Mouse (Mus musculus) lung, adult 2 months (tissue): ENCODE measurements around the gene Kat2a. TPM values are rescaled to one million over a fixed set of nuclear protein-coding genes. Genes with fewer than 3 reads are reported as not detected.

Experiments used
- DNase-seq: peaks from one replicate; pipeline ENCODE4 v3.0.0; 2022
- H3K4me1 ChIP-seq: fragments of 200-500 bp; 2 replicates; pipeline ENCODE4 v1.6.1; 2011; ENCODE audit warnings: low read length; ENCODE audit not compliant: control insufficient read depth, insufficient read depth
- H3K4me3 ChIP-seq: fragments of 200-500 bp; replicated peaks from 2 replicates; pipeline ENCODE3; 2011; ENCODE audit warnings: low read depth, mild to moderate bottlenecking, control low read depth, low read length; ENCODE audit errors: extremely low read depth
- CTCF ChIP-seq: fragments of 200-500 bp; IDR thresholded peaks from 2 replicates; pipeline ENCODE4 v1.5.1; 2011; ENCODE audit warnings: mild to moderate bottlenecking, low read length, control low read depth; ENCODE audit not compliant: insufficient read depth
- POLR2A ChIP-seq: fragments of 200-500 bp; IDR thresholded peaks from 2 replicates; pipeline ENCODE4 v1.6.1; 2011; ENCODE audit warnings: low read depth, mild to moderate bottlenecking, control low read depth, low read length, borderline replicate concordance; ENCODE audit errors: extremely low read depth
- WGBS: fragments of 180-500 bp; shearing (Covaris S2); methylation state at CpG from one replicate; pipeline ENCODE4 v1.1.7; 2018; 5-methylcytosine and 5-hydroxymethylcytosine counted together
- polyA plus RNA-seq: library from polyadenylated mRNA; depleted of rRNA; stranded (reverse); fragments of >200 nt; gene quantifications from 2 replicates; pipeline ENCODE4 v1.2.3, GENCODE M21; 2012

Kat2a gene
- polyA plus RNA-seq, 1 experiment = 28.2 TPM

DNA sequence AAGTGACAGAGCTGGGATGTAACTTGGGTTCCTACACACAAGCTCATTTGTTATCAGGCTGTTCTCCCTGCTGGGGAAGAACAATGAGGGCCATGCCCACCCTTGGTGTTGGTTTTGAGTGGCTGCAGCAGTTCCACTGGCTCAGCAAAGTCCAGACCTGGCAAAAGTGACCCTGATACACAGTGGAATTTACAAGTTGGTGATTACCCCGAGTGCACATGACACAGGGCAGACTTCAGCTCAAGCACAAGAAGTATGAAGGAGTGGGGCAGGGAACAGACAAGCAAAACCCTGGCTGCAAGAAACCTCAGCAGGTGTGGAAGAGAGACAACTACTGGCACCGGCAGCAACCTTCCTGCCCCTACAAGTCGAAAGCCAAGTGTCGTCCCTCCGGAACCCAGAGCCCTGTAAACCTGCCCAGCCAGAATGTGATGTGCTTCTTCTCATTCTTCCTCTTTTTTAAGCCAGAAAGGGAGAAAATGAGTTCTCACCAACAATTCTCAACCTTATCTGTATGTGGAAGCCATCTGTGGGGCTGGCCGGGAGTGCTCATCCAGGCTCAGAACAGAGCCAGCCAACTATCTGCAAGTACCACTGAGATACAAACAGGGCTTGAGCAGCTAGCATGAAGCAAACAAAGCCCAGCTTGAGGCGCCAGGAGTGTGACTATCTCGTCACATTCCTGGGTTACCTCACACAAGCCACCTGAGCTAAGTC, 9.7 kb upstream of the Kat2a start:
- Histone ChIP-seq H3K4me3 (no peak overlapping the region), H3K4me1 (peaks cover 40% of the 10 kb centered on the region)
- TF ChIP-seq POLR2A (no peak), CTCF (no peak)
- 29% methylated on average over 8 of the region's 8 CpGs for WGBS
- DNase-seq = no peak

DNA sequence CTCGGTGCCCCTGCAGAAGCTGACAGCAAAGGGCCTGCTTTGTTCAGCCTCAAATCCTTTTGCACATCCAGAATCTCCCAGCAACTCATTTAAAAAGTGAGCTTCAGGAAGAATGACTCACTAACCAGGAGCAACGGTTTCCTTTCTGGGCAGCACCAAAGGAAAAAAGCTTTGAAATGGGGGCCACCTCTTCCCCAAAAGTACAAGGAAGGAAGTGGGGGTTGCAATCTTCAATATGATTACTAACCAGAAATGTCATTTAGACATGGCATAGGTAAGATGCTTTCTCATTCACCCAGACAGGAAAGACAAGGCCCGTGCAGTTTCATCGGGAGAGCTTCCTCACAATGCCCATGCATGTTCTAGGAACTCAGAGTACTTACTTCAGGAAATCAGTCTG, 9.0 kb upstream of the Kat2a start:
- DNase-seq = no peak
- Histone ChIP-seq H3K4me3 (no peak overlapping the region), H3K4me1 (peaks cover 40% of the 10 kb centered on the region)
- WGBS = 27% methylated on average over 4 of the region's 4 CpGs
- TF ChIP-seq CTCF = no peak

DNA sequence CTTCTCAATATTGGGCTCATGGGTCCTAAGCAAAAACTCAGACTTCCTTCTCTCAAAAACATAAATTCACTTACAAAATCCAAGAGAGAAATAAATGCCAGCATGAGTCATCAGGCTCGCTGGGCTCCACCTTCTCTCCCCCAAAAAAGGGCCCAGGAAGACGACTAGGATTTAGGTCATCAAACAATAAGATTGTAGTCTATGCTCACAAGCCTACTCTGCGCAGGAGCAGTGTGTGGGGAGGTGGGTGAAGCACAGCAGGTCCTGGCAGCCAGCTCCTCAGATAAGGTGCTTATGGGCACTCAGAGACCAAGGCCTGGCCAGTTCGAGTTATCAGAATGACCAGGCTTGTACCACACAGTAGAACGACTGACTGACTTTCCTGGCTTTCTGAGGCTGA, 8.1 kb upstream of the Kat2a start:
- 26% methylated on average over 5 of the region's 5 CpGs for WGBS
- peaks cover 35% of the 10 kb centered on the region for H3K4me1 ChIP-seq

DNA sequence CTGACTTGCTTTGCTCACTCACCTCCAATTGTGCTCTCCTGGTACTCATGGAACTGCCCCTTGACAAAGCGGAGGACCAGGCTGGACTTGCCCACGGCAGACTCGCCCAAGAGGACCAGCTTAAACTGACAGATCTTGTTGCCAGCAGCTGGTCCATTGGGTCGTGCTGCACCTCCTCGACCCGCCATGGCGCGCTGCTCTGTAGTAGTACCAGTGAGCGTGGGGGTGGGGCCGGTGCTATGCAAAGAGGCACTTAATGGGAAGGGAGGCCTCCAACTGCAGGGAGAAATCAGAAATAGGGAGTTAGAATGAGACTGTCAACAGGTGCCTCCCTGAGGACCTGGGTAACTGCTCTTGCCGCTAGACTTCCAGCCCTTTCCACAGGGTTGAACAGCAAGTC, 7.6 kb upstream of the Kat2a start:
- H3K4me1 ChIP-seq = peaks cover 31% of the 10 kb centered on the region
- no peak overlapping the region for H3K4me3 ChIP-seq
- 67% methylated on average over 11 of the region's 11 CpGs for WGBS
- no peak for DNase-seq
- TF ChIP-seq CTCF (no peak), POLR2A (no peak)

More for the DNA sequence above, 8.1 kb upstream of the Kat2a start:
- TF ChIP-seq POLR2A (no peak), CTCF (no peak)
- DNase-seq = no peak
- H3K4me3 ChIP-seq = no peak overlapping the region

DNA sequence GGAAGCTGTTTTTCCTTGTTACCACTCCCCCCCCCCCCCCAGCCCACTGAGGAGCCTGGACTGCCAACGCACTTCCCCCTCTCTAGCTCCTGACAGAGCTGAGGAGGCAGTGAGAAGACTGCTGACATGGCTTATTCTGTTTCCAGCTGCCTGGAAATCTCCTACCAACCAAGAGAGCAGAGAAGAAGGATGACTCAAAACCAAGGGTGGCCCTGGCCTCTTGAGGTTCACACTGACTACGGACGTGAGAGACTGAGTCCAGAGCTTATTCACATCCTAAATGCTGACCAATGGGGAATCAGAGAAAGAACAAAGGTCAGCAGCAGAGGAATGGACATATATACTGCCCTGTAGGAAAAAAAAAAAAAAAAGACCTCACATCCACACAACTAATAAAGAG, 7.0 kb upstream of the Kat2a start:
- TF ChIP-seq POLR2A (no peak), CTCF (no peak)
- H3K4me1 ChIP-seq = peaks cover 30% of the 10 kb centered on the region
- H3K4me3 ChIP-seq = no peak overlapping the region
- no peak for DNase-seq
- WGBS = 75% methylated on average over 3 of the region's 3 CpGs

DNA sequence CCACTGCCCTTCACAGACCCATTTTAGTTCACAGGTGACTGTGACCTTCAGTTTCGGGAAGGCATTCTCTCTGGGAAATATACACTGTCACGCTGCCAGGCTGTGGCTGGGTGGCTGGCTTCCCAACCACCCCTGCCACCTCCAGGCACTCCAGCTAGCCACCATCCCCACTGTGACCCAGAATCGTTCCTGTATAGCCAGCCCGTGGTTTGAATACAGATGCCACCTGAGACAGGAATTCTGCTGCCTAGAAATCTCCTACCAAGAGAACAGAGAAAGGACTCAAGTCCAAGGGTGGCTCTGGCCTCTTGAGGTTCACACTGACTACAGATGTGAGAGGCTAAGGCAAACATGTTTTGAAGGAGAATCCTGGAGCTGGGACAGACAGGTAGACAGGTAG, 6.6 kb upstream of the Kat2a start:
- no peak for DNase-seq
- Histone ChIP-seq H3K4me3 (no peak overlapping the region), H3K4me1 (peaks cover 30% of the 10 kb centered on the region)
- TF ChIP-seq CTCF (no peak), POLR2A (no peak)
- 82% methylated on average over 4 of the region's 4 CpGs for whole genome bisulfite sequencing

DNA sequence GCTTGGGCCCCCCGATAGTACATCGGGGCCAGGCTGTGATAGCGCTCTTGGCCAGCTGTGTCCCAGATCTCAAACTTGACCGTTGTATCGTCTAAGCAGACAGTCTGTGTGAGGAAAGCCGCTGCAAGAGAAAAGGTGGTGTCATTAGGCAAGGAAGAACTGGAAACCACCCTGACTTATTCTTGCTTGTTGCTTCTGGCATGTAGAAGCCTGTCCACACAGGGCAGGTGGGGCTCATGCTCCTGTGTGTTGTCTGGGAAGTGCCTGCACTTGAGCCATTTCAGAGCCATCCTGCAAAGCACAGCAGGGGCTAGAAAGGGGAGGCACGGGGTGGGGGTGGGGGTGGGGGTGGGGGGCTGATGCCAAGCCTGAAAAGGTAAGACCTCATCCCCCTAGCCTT, 6.2 kb upstream of the Kat2a start:
- DNase-seq = no peak
- H3K4me1 ChIP-seq = peaks cover 30% of the 10 kb centered on the region
- no peak for TF ChIP-seq CTCF
- no peak for TF ChIP-seq POLR2A
- H3K4me3 ChIP-seq = no peak overlapping the region
- WGBS = 94% methylated on average over 7 of the region's 7 CpGs

DNA sequence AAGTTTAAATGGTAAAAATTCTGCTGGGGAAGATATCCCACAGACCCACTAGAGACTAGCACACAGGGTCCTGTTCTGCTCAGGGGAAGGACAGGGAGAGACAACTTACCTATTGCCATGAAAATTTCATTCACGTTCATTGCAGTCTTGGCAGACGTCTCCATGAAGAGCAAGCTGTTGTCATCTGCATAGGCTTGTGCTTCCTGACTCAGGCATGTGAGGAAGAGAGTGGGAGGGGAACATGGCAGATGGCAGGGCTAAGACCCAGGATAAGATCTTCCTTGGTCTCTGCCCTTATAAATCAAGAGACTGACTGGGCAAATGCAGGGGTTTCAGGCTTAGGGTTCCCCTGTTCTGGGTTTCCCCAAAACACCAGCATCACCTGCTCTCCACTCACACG, 4.4 kb upstream of the Kat2a start:
- DNase-seq = no peak
- H3K4me1 ChIP-seq = peaks cover 30% of the 10 kb centered on the region
- 74% methylated on average over 3 of the region's 3 CpGs for WGBS
- TF ChIP-seq POLR2A (no peak), CTCF (no peak)
- no peak overlapping the region for H3K4me3 ChIP-seq

DNA sequence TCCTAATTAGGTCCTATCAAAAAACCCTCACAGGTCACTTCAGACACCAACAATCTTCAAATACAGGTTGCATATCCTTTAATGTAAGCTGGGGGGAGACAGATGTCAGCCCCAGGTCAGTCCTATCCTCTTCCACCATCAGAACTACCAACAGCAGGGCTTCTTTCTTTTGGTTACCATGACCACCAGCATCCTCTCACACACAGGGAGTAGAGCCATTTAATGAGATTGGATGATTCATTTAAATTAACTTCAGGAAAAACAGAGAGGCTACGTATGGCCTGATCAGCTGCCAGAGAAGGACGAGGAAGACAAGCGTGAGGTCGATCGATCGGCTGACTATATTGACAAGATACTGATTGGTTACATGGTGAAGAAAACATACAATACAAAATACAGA, 2.7 kb upstream of the Kat2a start:
- Histone ChIP-seq H3K4me1 (peaks cover 19% of the 10 kb centered on the region), H3K4me3 (no peak overlapping the region)
- WGBS = 94% methylated on average over 6 of the region's 6 CpGs
- DNase-seq = no peak
- TF ChIP-seq CTCF (no peak), POLR2A (no peak)

DNA sequence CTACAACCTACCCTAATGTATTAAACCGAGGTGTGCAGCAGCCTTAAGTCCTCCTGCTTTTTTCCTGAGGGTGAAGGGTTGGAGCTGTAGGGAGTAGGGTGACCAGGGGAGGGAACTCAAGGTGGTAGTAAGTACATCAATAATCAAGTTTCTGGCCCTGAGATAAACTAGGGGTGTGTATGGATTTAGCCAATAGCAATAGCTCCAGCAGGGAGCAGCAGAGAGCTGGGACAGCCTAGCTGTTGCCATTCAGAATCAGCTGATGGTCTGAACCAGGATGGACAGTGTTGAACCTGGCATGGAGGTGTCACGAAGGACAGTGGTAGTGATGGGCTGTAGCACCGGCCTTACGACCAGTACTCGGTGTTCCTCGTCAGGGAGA, 2.3 kb upstream of the Kat2a start:
- peak; percentile 75 for DNase-seq
- TF ChIP-seq CTCF (peak; percentile 90), POLR2A (no peak)
- 40% methylated on average over 6 of the region's 6 CpGs for WGBS
- Histone ChIP-seq H3K4me3 (no peak overlapping the region), H3K4me1 (peaks cover 16% of the 10 kb centered on the region)
